Mouse (Mus musculus) embryonic facial prominence, embryonic 13.5 days (tissue): Measurements from ENCODE around the gene E130308A19Rik. TPM values are rescaled to one million over a fixed set of nuclear protein-coding genes. Genes with fewer than 3 reads are reported as not detected.

Source experiments
- ATAC-seq: fragments of 200-750 bp; cut with Nextera tagmentation; 2 replicates; pipeline ENCODE4 v1.8.0; 2017; ENCODE audit warnings: low read depth; ENCODE audit not compliant: insufficient number of reproducible peaks, insufficient read depth, low FRiP score, low TSS enrichment
- H3K27ac ChIP-seq: fragments of 300-500 bp; sonication (generic); 2 replicates; pipeline ENCODE4 v1.5.1; 2015; ENCODE audit warnings: moderate library complexity, mild to moderate bottlenecking, inconsistent platforms
- H3K27me3 ChIP-seq: fragments of 300-500 bp; sonication (generic); 2 replicates; pipeline ENCODE4 v1.6.1; 2015; ENCODE audit warnings: mild to moderate bottlenecking, inconsistent platforms
- H3K36me3 ChIP-seq: fragments of 300-500 bp; sonication (generic); 2 replicates; pipeline ENCODE4 v1.6.1; 2015; ENCODE audit warnings: mild to moderate bottlenecking, inconsistent platforms
- H3K4me1 ChIP-seq: fragments of 300-500 bp; sonication (generic); 2 replicates; pipeline ENCODE4 v1.6.1; 2015; ENCODE audit warnings: inconsistent platforms
- H3K4me2 ChIP-seq: fragments of 300-500 bp; sonication (generic); 2 replicates; pipeline ENCODE4 v1.6.1; 2015; ENCODE audit warnings: moderate library complexity, mild to moderate bottlenecking, inconsistent platforms
- H3K4me3 ChIP-seq: fragments of 300-500 bp; sonication (generic); 2 replicates; pipeline ENCODE4 v1.5.1; 2015; ENCODE audit warnings: mild to moderate bottlenecking, inconsistent platforms
- H3K9ac ChIP-seq: fragments of 300-500 bp; sonication (generic); 2 replicates; pipeline ENCODE4 v1.6.1; 2015; ENCODE audit warnings: mild to moderate bottlenecking, inconsistent platforms
- H3K9me3 ChIP-seq: fragments of 300-500 bp; sonication (generic); 2 replicates; pipeline ENCODE4 v1.6.1; 2016; ENCODE audit warnings: inconsistent platforms
- WGBS: fragments of 180-500 bp; shearing (Covaris S2); methylation state at CpG from one replicate; pipeline ENCODE4 v1.1.7; 2015; ENCODE audit warnings: mixed read lengths; 5-methylcytosine and 5-hydroxymethylcytosine counted together
- polyA plus RNA-seq: library from polyadenylated mRNA; unstranded; fragments of >200 nt; fragmentation: Nextera tagmentation; extraction: Ambion mirVana; gene quantifications from 2 replicates; pipeline ENCODE4 v1.2.1, GENCODE M21; 2015

The E130308A19Rik gene
- polyA plus RNA-seq, 1 experiment from 2014 or later: 26.6 TPM

DNA sequence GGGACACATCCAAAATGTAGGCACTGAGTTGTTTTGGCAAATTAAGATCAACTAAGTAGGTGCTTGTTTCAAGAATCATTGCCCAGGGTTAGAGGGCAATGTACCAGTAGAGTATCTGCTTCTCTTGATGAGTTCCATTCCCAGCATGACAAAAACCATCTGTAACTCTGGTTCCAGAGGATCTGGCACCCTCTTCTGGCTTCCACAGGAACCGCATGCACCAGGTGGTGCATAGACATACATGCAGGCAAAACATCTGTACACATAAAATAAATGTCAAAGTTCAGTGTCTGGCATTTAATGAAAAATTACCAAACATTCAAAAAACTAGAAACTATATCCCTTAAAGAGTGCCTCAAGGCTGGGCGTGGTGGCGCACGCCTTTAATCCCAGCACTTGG, 113.3 kb downstream of the E130308A19Rik start:
- H3K27me3 ChIP-seq: no peaks in the 10 kb centered on the region
- H3K4me3 ChIP-seq: no peak overlapping the region
- no peak for ATAC-seq
- peaks cover 6% of the 10 kb centered on the region; the same call in 1 of the 2 replicates for H3K9me3 ChIP-seq
- H3K4me2 ChIP-seq: no peak overlapping the region
- WGBS: 95% methylated on average over 4 of the region's 4 CpGs
- H3K27ac ChIP-seq: no peak overlapping the region
- peaks cover 8% of the 10 kb centered on the region for H3K36me3 ChIP-seq
- no peaks in the 10 kb centered on the region for H3K4me1 ChIP-seq
- no peak overlapping the region for H3K9ac ChIP-seq

DNA sequence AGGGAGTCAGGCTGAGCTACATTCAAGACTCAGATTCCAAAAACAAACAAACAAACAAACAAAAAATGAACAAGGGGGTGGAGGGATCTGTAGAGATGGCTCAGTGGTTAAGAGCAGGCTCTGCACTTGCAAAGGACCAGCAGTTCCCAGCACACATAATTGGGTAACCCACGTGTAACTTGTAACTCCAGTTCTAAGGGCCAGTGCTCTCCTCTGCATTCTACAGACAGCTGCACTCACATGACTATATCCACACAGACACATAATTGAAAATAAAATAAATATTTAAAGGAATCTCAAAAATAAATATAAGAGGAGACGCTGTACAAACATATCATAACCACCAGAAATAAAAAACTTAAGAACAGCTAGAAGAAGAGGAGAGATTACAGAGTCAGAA, 113.9 kb downstream of the E130308A19Rik start:
- 77% methylated on average over 2 of the region's 2 CpGs for WGBS
- no peaks in the 10 kb centered on the region for H3K4me1 ChIP-seq
- ATAC-seq: no peak

DNA sequence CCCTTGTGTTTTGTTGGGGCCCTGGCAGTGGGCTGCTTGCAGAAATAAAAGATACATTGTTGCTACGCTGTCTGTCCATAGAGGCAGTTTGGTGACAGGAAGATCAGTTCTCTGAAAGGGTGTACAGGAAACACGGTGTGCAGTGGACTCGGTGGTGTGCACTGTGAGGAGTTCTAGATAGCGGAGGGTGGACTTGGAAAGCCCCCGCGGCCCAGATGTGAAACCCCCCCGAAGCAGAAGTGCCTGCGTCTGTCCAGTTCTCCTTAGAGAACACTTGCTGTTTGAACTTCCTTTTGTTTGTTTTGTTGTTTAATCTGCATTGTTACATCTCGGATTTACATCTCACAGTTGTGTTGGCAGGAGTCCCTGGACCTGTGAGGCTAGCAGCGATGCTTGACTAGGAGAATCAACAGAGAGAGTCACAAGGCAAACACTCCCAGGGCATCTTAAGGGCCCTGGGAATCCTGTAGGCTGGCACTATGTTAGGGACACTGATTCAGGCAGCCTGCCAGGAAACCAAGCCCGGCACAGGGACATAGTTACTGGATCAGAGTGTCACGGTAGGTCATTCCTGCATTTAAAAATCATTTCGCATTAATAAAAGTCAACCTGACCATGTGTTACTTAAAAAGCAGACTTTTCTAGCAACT, 127.6 kb downstream of the E130308A19Rik start:
- Histone ChIP-seq H3K4me2 (no peak overlapping the region), H3K9me3 (no peaks in the 10 kb centered on the region), H3K4me1 (peaks cover 10% of the 10 kb centered on the region; the same call in 1 of the 2 replicates), H3K27me3 (no peaks in the 10 kb centered on the region), H3K9ac (no peak overlapping the region), H3K4me3 (no peak overlapping the region), H3K27ac (no peak overlapping the region), H3K36me3 (peaks cover 10% of the 10 kb centered on the region)
- ATAC-seq: no peak
- 70% methylated on average over 13 of the region's 13 CpGs for WGBS

More for the DNA sequence above, 113.9 kb downstream of the E130308A19Rik start:
- H3K4me2 ChIP-seq: no peak overlapping the region
- H3K36me3 ChIP-seq: peaks cover 8% of the 10 kb centered on the region
- peaks cover 6% of the 10 kb centered on the region; the same call in 1 of the 2 replicates for H3K9me3 ChIP-seq
- H3K27ac ChIP-seq: no peak overlapping the region
- no peaks in the 10 kb centered on the region for H3K27me3 ChIP-seq
- no peak overlapping the region for H3K4me3 ChIP-seq
- H3K9ac ChIP-seq: no peak overlapping the region

DNA sequence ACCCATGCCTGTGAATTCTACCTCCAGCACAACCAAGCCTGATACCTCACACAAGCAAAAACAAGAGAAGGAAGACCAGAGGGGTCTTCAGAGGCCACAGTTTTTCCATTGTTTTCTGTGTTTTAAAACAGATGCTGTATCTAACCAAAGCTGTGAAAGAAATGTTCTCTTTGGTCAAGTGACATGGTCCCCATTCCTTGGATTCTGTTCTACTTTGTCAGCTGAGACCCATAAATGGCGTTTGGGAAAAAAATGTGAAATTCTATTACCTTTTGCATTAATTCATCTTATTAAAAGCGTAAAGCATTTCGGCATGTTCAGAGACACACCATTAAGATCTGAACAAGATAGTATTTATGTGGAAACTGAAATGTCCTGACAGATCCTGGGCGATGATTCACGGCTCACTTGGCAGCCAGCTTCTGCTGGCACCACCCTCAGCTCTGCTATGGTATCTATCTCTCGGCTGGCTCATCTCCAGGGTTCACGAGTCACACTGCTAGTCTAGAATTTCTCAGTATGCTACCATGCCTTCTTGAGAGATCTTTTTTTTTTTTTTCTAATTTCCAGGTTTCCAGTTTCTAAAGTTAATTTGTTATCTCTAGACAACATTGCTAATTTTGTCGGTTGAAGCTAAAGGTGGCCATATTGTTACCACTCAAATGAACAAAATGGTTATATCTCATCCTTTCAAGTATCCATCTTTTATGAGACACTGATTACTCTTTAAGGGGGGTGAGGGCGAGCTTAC, 130.5 kb downstream of the E130308A19Rik start:
- no peak for ATAC-seq
- Histone ChIP-seq H3K9me3 (no peaks in the 10 kb centered on the region), H3K9ac (no peak overlapping the region), H3K36me3 (peaks cover 10% of the 10 kb centered on the region), H3K27ac (no peak overlapping the region), H3K4me1 (peaks cover 17% of the 10 kb centered on the region), H3K4me2 (no peak overlapping the region), H3K4me3 (no peak overlapping the region), H3K27me3 (no peaks in the 10 kb centered on the region)
- WGBS: 83% methylated on average over 9 of the region's 9 CpGs

DNA sequence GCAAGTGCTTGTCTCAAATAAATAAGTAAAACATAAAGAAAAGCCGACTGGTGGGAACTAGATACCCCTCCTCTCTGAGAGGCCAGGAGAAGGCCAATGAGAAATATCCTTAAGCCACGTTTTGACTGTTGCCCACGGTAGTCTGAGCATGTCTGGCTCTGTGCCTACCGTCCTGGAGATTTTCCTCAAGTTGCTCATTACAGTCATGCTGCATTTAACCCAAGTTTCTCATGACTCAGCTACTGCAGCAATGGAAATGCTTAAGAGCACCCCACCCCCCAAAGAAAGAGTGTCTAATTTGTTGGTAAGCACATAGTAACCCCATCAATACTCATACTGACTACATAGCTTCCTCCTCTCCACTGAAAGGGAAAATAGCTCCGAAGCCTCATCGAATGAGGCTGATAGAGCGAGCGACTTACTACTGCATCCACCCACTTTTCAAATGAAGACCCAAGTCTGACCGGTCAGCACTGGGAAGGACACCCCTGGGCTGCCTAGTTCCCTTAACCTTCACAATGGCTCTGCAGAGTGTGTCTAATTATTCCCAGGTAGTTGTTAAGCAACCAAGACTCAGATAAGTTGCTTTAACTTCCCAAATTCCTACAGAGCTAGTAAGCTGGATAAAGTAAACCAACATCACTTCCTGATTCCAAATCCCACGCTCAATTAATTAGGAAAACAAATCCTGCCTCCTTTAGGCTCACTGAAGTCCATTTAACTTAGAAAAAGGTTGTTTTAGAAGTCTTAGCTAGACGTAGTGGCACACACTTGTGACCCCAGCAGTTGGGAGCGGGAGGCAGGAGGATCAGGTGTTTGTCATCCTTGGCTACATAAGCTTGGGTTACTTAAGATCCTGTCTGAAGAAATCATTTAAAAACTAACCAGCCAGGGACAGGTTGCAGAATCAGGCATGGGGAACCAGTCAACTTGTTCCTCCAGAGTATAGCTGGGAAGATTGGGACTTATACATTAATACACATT, 131.7 kb downstream of the E130308A19Rik start:
- Histone ChIP-seq H3K4me2 (no peak overlapping the region), H3K27me3 (no peaks in the 10 kb centered on the region), H3K9me3 (no peaks in the 10 kb centered on the region), H3K9ac (no peak overlapping the region), H3K27ac (no peak overlapping the region), H3K4me1 (peaks cover 17% of the 10 kb centered on the region), H3K36me3 (0 out of 2 replicates have a peak, but pooled peaks cover 2% of the 10 kb centered on the region), H3K4me3 (no peak overlapping the region)
- 67% methylated on average over 12 of the region's 12 CpGs for WGBS
- no peak for ATAC-seq

DNA sequence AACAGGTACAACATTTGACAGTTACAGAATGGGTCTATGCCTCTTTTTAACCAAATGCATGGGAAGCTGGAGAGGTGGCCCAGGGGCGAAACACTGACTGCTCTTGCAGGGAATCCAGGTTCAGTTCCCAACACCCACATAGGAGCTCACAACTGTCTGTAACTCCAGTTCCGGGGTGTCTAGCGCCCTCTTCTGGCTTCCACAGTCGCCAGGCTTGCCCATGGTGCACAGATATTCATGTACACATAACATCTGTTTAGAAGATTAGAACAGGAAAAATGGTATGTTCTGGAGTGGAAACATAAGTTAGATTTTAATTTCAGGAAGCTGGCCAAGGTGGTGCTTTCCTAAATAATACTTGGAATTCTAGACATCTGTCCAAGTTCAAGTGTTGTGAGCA, 134.0 kb downstream of the E130308A19Rik start:
- H3K27me3 ChIP-seq: no peaks in the 10 kb centered on the region
- H3K4me3 ChIP-seq: no peak overlapping the region
- no peak for ATAC-seq
- H3K9me3 ChIP-seq: no peaks in the 10 kb centered on the region
- 0 out of 2 replicates have a peak overlapping the region, but pooled peaks have one; percentile 44 for H3K27ac ChIP-seq
- no peak overlapping the region for H3K9ac ChIP-seq
- no peak overlapping the region for H3K4me2 ChIP-seq
- 75% methylated on average over 4 of the region's 4 CpGs for WGBS
- H3K4me1 ChIP-seq: peaks cover 20% of the 10 kb centered on the region
- no peaks in the 10 kb centered on the region for H3K36me3 ChIP-seq

DNA sequence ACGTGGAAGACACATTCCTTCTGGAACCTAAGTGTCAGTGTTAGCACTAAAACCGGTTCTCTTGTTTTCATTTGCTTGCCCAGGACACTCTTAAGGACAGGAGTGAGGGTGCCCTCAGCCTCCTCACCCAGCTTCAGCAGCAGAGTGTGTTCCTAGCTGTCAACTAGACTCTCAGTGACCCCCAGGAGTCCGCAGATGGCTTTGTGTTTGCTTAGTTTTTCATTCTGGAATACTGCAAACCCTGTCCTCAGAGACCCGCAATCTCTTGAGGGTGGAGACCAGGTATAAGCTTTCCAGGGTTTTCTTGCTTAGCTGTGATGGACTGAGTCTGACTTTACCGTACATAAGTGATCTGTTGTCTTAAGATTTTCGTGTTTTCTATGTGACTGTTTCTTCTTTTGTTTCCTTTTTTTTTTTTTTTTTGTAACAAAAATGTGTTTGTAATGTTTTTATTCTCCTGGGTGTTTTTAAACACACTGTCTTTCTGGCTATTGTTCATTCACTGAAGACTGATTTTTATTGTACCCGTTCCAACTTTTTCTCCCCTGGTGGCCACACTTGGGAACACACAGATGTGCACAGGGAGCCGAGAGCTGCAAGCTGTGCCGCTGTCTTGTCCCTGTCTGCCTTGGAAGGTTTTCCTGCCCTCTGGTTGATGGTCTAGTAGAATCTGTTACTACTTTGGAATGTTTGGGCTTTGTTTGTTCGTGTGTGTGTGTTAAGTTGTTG, 134.8 kb downstream of the E130308A19Rik start:
- Histone ChIP-seq H3K9ac (no peak overlapping the region), H3K4me3 (no peak overlapping the region), H3K4me2 (no peak overlapping the region), H3K27ac (0 out of 2 replicates have a peak overlapping the region, but pooled peaks have one; percentile 44), H3K4me1 (peaks cover 28% of the 10 kb centered on the region), H3K36me3 (no peaks in the 10 kb centered on the region), H3K27me3 (no peaks in the 10 kb centered on the region), H3K9me3 (no peaks in the 10 kb centered on the region)
- ATAC-seq: no peak
- 49% methylated on average over 10 of the region's 10 CpGs for WGBS

DNA sequence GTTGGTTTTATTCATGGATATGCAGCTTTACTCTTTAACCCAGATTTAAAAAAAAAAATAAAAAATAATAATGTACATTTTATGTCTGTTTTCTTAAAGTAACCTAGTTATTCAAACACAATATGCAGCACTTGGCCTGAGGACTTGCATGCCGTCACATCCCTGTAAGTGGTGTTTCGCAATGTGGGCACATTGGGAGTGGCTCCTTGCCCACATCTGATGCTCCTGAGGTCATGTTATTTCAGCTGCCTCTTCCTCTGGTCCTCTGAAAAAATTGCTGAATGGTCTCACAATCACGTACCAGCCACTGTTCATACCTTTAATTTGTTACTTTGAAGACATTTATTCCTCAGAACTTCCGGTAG, 135.3 kb downstream of the E130308A19Rik start:
- 64% methylated on average over 4 of the region's 4 CpGs for WGBS
- ATAC-seq: no peak

DNA sequence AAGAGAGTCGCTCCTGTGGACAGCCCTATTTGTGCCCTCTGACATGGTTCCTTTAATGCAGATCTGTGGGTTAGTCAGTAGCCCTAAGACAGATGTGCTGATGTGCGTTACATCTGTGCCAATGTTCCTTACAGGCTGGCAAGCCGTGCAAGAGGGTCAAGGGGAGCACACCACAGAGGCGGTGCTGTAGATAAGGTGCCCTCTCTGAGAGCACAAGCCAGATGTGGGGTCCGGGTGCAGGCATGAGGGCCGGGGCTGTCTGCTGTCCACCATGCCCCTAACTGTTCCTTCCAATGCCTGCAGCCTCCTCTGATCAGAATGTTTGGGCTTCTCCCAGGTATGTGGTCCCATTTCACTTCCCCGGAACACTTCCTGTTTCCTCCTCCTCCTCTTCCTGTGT, 138.9 kb downstream of the E130308A19Rik start:
- H3K4me2 ChIP-seq: peak overlapping the region; percentile 14
- H3K4me3 ChIP-seq: no peak overlapping the region
- ATAC-seq: no peak
- H3K27ac ChIP-seq: no peak overlapping the region
- H3K9ac ChIP-seq: no peak overlapping the region
- peaks cover 8% of the 10 kb centered on the region for H3K36me3 ChIP-seq
- H3K27me3 ChIP-seq: no peaks in the 10 kb centered on the region
- peaks cover 20% of the 10 kb centered on the region for H3K4me1 ChIP-seq
- no peaks in the 10 kb centered on the region for H3K9me3 ChIP-seq
- WGBS: 72% methylated on average over 7 of the region's 7 CpGs

More for the DNA sequence above, 135.3 kb downstream of the E130308A19Rik start:
- Histone ChIP-seq H3K4me2 (no peak overlapping the region), H3K4me3 (no peak overlapping the region), H3K9ac (no peak overlapping the region), H3K4me1 (peaks cover 30% of the 10 kb centered on the region), H3K36me3 (no peaks in the 10 kb centered on the region), H3K9me3 (no peaks in the 10 kb centered on the region), H3K27me3 (no peaks in the 10 kb centered on the region), H3K27ac (no peak overlapping the region)

DNA sequence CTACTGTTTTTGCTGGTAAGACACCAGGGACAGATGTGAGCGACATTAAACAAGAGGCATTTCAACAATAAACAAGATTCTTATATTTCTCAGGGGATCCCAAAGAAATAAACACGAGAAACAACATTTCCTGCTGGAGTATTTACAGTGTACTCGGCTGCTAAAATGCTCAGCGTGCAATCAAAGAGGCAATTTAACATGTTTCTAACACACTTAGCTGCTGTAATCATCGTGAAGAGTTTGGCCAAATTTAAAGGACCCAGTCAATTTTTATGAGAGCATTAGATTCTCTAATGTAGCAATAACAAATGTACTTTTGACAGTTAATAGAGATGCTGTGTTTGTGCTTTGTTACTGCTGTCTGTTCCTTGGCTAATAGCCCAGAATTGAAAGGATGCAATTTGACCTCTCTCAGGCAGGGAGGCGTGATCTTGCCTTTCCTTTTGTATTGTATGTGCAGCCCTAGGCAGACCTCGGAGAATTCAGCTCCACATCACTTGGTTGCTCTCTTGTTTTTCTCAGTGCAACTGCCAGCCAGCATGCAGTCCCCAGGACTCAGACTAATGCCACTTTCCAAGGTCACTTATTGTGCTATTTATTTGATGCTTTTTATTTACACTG, 139.5 kb downstream of the E130308A19Rik start:
- Histone ChIP-seq H3K27ac (no peak overlapping the region), H3K27me3 (no peaks in the 10 kb centered on the region), H3K4me3 (no peak overlapping the region), H3K36me3 (peaks cover 14% of the 10 kb centered on the region), H3K9me3 (no peaks in the 10 kb centered on the region), H3K4me2 (peak overlapping the region; percentile 14), H3K4me1 (peaks cover 18% of the 10 kb centered on the region), H3K9ac (no peak overlapping the region)
- ATAC-seq: no peak
- 24% methylated on average over 7 of the region's 7 CpGs for WGBS
